Mouse (Mus musculus) heart, postnatal 0 days (tissue): ENCODE data around the gene Nfix. TPM values are rescaled to one million over a fixed set of nuclear protein-coding genes. Genes with fewer than 3 reads are reported as not detected.

Experiments used
- ATAC-seq: fragments of 200-750 bp; cut with Nextera tagmentation; 2 replicates; pipeline ENCODE4 v1.8.0; 2017; ENCODE audit warnings: low read depth, moderate number of reproducible peaks, moderate library complexity; ENCODE audit not compliant: insufficient read depth
- DNase-seq: peaks from one replicate; pipeline ENCODE4 v3.0.0-alpha.2; 2016; ENCODE audit warnings: low spot score
- H3K27ac ChIP-seq: fragments of 300-500 bp; sonication (generic); 2 replicates; pipeline ENCODE4 v1.5.1; 2014; ENCODE audit warnings: low read depth, mild to moderate bottlenecking
- H3K27me3 ChIP-seq: fragments of 300-500 bp; sonication (generic); 2 replicates; pipeline ENCODE4 v1.6.1; 2014; ENCODE audit warnings: low read length, mixed read lengths; ENCODE audit not compliant: control insufficient read depth, insufficient read depth
- H3K36me3 ChIP-seq: fragments of 300-500 bp; sonication (generic); replicated peaks from 2 replicates; pipeline ENCODE4 v1.6.1; 2014; ENCODE audit warnings: low read length, mixed read lengths; ENCODE audit not compliant: control insufficient read depth, insufficient read depth
- H3K4me1 ChIP-seq: fragments of 300-500 bp; sonication (generic); 2 replicates; pipeline ENCODE4 v1.6.1; 2014; ENCODE audit warnings: antibody characterized with exemption; ENCODE audit not compliant: control insufficient read depth, insufficient read depth
- H3K4me2 ChIP-seq: fragments of 300-500 bp; sonication (generic); 2 replicates; pipeline ENCODE4 v1.6.1; 2014; ENCODE audit warnings: low read depth, mild to moderate bottlenecking, low read length, moderate library complexity
- H3K4me3 ChIP-seq: fragments of 300-500 bp; sonication (generic); 2 replicates; pipeline ENCODE4 v1.5.1; 2014; ENCODE audit warnings: low read depth, low read length
- H3K9ac ChIP-seq: fragments of 300-500 bp; sonication (generic); replicated peaks from 2 replicates; pipeline ENCODE4 v1.6.1; 2014; ENCODE audit warnings: low read depth, low read length, mixed read lengths
- H3K9me3 ChIP-seq: fragments of 300-500 bp; sonication (generic); replicated peaks from 2 replicates; pipeline ENCODE4 v1.6.1; 2016; ENCODE audit warnings: low read length; ENCODE audit not compliant: control insufficient read depth
- CTCF ChIP-seq: IDR thresholded peaks from 2 replicates; pipeline ENCODE4 v1.5.1; 2016; ENCODE audit warnings: antibody characterized with exemption, control low read depth, low read depth
- EP300 ChIP-seq: IDR thresholded peaks from 2 replicates; pipeline ENCODE4 v1.6.1; 2016; ENCODE audit warnings: antibody characterized with exemption, low read depth
- WGBS: fragments of 180-500 bp; shearing (Covaris S2); extraction: QIAGEN DNeasy Blood & Tissue Kit; methylation state at CpG from one replicate; pipeline ENCODE4 v1.1.7; 2014; 5-methylcytosine and 5-hydroxymethylcytosine counted together
- polyA plus RNA-seq: library from polyadenylated mRNA; unstranded; fragments of >200 nt; fragmentation: Nextera tagmentation; extraction: Ambion mirVana; gene quantifications from 2 replicates; pipeline ENCODE4 v1.2.1, GENCODE M21; 2015
- total RNA-seq: library from RNA; depleted of rRNA; stranded (reverse); fragments of >200 nt; gene quantifications from 2 replicates; pipeline ENCODE4 v1.2.3, GENCODE M21; 2014; ENCODE audit warnings: low replicate concordance

Nfix gene
- total and polyA plus RNA-seq, 2 experiments from 2014 or later, result 18.2 to 41.9 TPM

DNA sequence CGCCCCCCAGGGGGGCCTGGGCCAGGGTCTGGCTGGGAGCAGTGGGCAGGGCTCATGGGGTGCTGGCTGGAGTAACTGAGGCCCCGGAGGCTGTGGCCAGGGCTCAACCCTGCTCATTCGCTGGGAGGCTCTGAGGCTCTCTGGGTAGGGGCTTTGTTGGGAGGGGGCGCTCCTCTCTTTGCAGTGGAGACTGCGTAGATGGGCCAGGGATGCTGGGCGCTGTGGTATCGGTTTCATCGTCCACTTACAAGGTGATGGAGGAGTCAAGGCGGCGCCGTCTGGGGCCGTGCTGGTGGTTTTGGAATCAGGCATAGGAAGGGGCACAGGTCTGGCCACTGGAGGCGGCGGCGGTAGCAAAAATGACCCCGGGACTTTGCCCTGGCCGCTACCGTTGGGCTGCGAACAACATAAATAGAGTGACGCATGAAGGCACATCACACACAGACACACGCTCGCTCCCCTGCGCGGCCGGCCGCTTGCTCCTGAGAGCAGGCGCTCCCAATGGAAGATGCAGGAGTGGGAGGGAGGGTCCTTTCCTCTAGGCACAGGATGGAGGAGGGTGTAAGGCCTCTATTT is 84.2 kb downstream of the Nfix start:
- H3K4me3 ChIP-seq, result no peak overlapping the region
- 47% methylated on average over 27 of the region's 27 CpGs for WGBS
- no peak overlapping the region for H3K4me2 ChIP-seq
- no peak overlapping the region for H3K27ac ChIP-seq
- ATAC-seq (no peak), DNase-seq (no peak)
- H3K4me1 ChIP-seq, result 0 out of 2 replicates have a peak, but pooled peaks cover 4% of the 10 kb centered on the region
- no peaks in the 10 kb centered on the region for H3K9me3 ChIP-seq
- H3K36me3 ChIP-seq, result peaks cover 40% of the 10 kb centered on the region
- 0 out of 2 replicates have a peak, but pooled peaks cover 6% of the 10 kb centered on the region for H3K27me3 ChIP-seq
- TF ChIP-seq EP300 (no peak), CTCF (no peak)
- no peak overlapping the region for H3K9ac ChIP-seq

DNA sequence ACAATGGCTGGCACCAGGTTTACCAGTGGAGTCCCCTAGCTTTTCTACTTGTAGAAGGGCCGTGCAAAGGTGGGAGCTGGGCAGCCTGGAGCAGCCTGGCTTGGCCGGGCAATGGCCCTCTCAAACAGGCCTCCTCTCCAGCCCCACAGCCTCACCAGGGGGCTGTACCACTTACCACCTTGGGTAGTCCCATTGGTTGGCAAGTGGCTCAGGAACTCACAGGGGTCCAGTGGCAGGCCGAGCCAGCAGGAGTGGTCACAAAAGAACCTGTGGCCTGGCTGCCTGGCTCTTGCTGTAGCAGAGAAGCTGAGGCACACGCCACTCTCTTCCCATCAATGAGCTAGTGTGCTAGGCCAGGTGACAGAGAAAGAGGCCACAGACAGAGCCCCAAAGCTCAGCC is 86.0 kb downstream of the Nfix start:
- H3K36me3 ChIP-seq, result peaks cover 26% of the 10 kb centered on the region
- 0 out of 2 replicates have a peak, but pooled peaks cover 4% of the 10 kb centered on the region for H3K4me1 ChIP-seq
- H3K4me2 ChIP-seq, result no peak overlapping the region
- no peak overlapping the region for H3K4me3 ChIP-seq
- ATAC-seq (no peak), DNase-seq (no peak)
- peak overlapping the region; percentile 51 for H3K27ac ChIP-seq
- 84% methylated on average over 4 of the region's 4 CpGs for WGBS
- 0 out of 2 replicates have a peak, but pooled peaks cover 6% of the 10 kb centered on the region for H3K27me3 ChIP-seq
- H3K9ac ChIP-seq, result no peak overlapping the region
- TF ChIP-seq EP300 (no peak), CTCF (no peak)
- no peaks in the 10 kb centered on the region for H3K9me3 ChIP-seq

DNA sequence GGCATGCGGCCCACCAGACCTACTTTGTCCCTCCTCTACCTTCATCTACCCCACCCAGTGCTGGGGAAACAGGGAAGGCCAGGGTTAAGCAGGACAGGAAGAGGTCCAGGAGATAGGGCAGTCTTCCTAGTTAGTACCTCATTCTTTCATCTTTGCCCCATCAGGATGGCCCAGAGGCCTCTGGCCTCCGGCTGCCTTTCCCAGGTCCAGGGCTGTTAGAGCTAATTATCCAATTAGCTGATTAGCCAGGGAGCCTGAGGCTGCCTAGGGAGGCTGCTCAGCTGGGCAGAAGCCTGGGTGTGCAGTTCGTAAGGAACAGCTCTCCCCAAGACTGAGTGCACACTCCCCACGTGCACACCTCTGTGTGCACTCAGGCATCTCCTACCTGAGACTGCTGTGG is 86.8 kb downstream of the Nfix start:
- DNase-seq (no peak), ATAC-seq (no peak)
- Histone ChIP-seq H3K4me1 (0 out of 2 replicates have a peak, but pooled peaks cover 4% of the 10 kb centered on the region), H3K9me3 (no peaks in the 10 kb centered on the region), H3K27ac (peak overlapping the region; percentile 51), H3K4me3 (no peak overlapping the region), H3K4me2 (no peak overlapping the region), H3K9ac (no peak overlapping the region), H3K36me3 (peaks cover 20% of the 10 kb centered on the region), H3K27me3 (peaks cover 11% of the 10 kb centered on the region; the same call in 1 of the 2 replicates)
- no peak for TF ChIP-seq EP300
- TF ChIP-seq CTCF, result no peak
- WGBS, result 63% methylated on average over 4 of the region's 4 CpGs

DNA sequence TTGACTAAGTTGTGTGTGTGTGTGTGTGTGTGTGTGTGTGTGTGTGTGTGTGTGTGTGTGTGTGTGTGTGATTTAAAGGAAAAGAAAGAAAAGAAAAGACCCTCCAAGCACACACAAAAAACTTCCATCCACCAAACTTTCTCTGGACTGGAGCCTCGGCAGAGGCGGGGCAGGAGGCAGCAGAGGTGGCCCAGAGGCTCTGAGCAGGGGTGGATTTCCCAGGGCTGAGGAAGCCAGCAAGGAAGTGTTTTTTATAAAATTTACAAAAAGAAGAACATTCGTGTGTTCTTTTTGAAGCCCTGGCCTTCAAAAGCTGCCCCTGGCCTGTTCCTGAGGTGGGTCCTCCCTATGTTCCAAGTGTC is 87.4 kb downstream of the Nfix start:
- H3K9me3 ChIP-seq, result no peaks in the 10 kb centered on the region
- 0 out of 2 replicates have a peak, but pooled peaks cover 4% of the 10 kb centered on the region for H3K4me1 ChIP-seq
- H3K4me2 ChIP-seq, result no peak overlapping the region
- TF ChIP-seq CTCF (no peak), EP300 (no peak)
- peaks cover 17% of the 10 kb centered on the region for H3K27me3 ChIP-seq
- H3K4me3 ChIP-seq, result no peak overlapping the region
- peak overlapping the region; percentile 51; the same call in 1 of the 2 replicates for H3K27ac ChIP-seq
- H3K36me3 ChIP-seq, result peaks cover 16% of the 10 kb centered on the region
- WGBS, result 32% methylated on average over 3 of the region's 3 CpGs
- no peak for DNase-seq
- no peak for ATAC-seq
- no peak overlapping the region for H3K9ac ChIP-seq

DNA sequence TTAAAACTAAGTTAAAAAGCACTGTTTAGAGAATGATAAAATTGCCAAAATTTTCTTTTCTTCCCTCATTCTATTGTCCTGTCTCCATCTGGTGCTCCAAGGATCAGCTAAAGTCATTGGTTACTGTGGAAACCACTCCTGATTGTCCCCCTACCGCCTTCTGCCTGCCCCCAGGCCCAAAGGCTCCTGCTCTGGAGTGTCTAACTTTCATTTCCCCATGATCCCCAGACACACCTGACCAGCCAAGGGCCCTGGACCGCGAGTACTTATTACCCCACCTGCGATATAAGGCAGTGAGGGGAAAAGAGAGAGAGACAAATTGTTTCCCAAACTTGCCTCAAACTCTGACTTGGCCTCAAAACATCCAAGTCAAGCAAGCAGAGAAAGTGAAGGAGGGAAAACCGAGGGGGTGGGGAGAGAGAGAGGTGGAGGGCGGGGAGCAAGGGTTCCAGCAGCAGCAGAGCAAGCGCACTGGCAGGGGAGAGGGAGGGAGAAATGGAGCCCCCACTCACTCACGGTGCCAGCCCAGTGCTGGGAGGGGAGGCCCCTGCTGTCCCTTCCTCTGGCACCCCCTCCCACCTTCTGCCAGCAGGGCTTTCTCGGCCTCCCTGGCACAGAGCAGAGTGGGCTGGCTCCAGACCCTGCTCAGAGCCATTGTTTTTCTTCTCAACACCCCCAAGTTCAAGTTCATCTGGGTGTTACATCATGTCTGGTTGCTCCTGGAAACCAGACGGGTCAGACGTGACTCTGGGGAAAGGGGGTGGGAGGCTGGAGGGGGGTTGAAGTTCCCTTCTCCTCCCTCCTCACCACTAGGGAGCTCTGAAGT is 88.0 kb downstream of the Nfix start:
- no peaks in the 10 kb centered on the region for H3K9me3 ChIP-seq
- H3K27me3 ChIP-seq, result peaks cover 22% of the 10 kb centered on the region
- peak; percentile 50 for ATAC-seq
- no peak for TF ChIP-seq CTCF
- TF ChIP-seq EP300, result peak; percentile 40; the same call in 1 of the 2 replicates
- H3K4me1 ChIP-seq, result 0 out of 2 replicates have a peak, but pooled peaks cover 4% of the 10 kb centered on the region
- WGBS, result 35% methylated on average over 11 of the region's 11 CpGs
- H3K9ac ChIP-seq, result no peak overlapping the region
- H3K36me3 ChIP-seq, result peaks cover 10% of the 10 kb centered on the region
- H3K27ac ChIP-seq, result peak overlapping the region; percentile 81
- peak; percentile 58 for DNase-seq
- H3K4me2 ChIP-seq, result no peak overlapping the region
- no peak overlapping the region for H3K4me3 ChIP-seq
